Mouse (Mus musculus): ENCODE measurements around the gene Rab4b.

DNA sequence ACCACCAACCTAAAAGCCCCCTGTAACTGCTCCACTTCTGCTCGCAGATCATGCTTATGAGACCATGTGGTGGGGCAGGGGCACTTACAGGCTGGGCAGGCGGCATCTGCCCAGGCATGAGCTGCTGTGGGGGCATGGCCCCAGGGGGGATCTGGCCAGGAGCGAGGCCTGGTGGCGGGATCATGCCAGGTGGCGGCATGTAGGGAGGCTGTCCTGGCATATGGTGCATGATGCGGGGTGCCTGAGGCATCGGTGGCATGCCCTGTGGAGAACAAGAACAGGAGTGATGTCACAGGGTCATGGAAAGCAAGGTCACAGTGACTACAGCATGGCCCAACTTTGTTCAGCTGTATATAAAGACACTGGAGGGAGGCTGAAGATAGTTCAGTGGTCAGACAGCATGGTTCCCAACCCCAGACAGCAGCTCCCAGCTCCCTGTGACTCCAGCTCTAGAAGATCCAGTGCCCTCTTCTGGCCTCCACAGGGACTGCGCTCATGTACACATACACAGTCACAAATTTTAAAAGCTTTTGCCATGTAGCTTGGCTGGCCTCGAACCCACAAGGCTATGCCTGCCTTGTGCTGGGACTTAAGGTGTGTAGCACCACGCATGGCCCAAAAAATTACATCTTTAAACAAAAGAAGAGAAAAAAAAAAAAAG lies 10.7 kb upstream of the Rab4b start:
- TF ChIP-seq USF1 (IDR thresholded peaks at IDR 0.05; ENCODE audit: low read depth) (no peak), TCF12 (IDR thresholded peaks at IDR 0.05; ENCODE audit: insufficient read depth, poor library complexity, severe bottlenecking) (no peak), MYOD1 (IDR thresholded peaks at IDR 0.05; ENCODE audit: control insufficient read depth in 1 of 3, insufficient read length in 2 of 3, low read depth in 2 of 3) (no peak), MYOG (IDR thresholded peaks at IDR 0.05; ENCODE audit: control insufficient read depth in 1 of 3, insufficient read depth in 1 of 3, insufficient read length in 2 of 3, low read depth in 2 of 3) (no peak), POLR2A (IDR thresholded peaks at IDR 0.05; ENCODE audit: insufficient read length, low read depth) (no peak), POLR2AphosphoS2 (IDR thresholded peaks at IDR 0.05; ENCODE audit: insufficient read length, low read depth) (no peak), E2F4 (IDR thresholded peaks at IDR 0.05; ENCODE audit: insufficient read depth) (no peak), CEBPB (IDR thresholded peaks at IDR 0.05; ENCODE audit: insufficient read depth, poor library complexity, severe bottlenecking) (no peak), MAX (IDR thresholded peaks at IDR 0.05; ENCODE audit: low read depth) (no peak), TCF3 (IDR thresholded peaks at IDR 0.05; ENCODE audit: insufficient read length, low read depth) (no peak)
